Mouse (Mus musculus): ENCODE data around the gene Bckdk.
"Not testable (repeated sequence)": the region's sequence is repeated elsewhere in the genome, so short reads cannot be mapped to it uniquely, and the experiment has no call there.

Bckdk gene

DNA sequence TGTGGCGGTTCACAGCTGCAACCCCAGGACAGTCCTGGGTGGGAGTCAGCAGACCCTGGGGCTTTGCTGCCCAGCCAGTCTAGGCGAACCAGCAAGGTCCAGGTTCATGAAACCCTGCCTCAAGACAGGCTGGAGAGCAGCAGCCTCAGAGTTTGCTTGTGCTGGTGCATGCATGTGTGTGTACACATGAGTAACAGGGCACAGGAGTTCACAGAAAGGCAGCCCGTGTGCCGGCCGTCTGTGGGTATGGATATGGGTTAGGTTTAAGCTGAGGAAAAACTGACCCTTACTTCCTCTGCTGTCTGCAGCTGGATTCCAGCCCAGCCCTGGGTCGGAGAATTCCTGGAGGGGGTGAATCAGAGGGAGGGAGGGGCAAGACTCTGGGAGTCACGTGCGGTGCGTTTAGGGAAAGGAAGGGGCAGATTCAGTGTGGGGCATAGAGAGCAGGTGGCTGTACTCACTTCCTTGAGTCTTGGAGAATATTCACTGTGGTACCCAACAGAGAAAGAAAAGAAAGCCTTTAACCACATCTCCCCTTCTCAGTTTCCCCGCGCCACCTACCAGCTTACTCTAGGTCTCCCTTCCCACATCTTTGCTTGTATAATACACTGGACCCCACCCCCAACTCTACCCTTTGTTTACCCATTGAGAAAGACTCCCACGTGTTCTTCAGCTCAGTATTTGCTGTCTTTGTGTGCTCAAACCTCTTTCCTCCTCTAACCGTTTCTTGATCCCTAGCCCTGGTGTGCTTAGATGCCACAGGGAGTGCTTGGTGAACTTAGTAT is 27.7 kb downstream of the Bckdk start:
- DNase-seq (ENCODE audit: low spot score) = peak; percentile 28

GRCm38 (mm10) chr7:127932273-127933031 is 28.6 kb downstream of the Bckdk start:
- no peak for DNase-seq (ENCODE audit: low spot score)

DNA sequence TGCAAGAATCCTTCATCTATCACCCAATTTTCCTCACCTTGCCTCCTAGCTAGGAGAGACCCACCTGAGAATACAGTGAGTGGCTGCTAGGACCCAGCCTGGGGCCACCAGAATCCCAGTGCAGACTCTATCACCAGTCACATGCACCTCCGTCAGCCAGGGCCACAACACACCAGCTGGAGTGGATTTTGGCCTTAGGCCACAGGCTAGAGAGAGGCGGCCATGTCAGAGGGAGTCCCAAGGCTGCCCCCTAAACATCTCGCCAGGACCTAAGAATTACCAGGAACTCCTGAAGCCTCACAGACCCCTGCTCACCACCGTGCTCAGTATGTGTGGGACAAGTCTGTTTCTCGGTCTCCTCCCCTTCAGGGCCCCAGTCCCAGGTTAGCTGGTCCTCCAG is 30.2 kb downstream of the Bckdk start:
- no peak for DNase-seq (ENCODE audit: low spot score)

- DNase-seq (ENCODE audit: low spot score) = peak; percentile 94
Measured at GRCm38 (mm10) chr7:127935028-127935722, 31.3 kb downstream of the Bckdk start.

- no peak for DNase-seq (ENCODE audit: low spot score)
Measured at GRCm38 (mm10) chr7:127935748-127936159, 31.9 kb downstream of the Bckdk start.

GRCm38 (mm10) chr7:127936216-127936884 is 32.5 kb downstream of the Bckdk start:
- no peak for DNase-seq (ENCODE audit: low spot score)

- not testable (repeated sequence) for DNase-seq (ENCODE audit: low spot score)
Measured at GRCm38 (mm10) chr7:127942097-127942496, 38.2 kb downstream of the Bckdk start.

- no peak for DNase-seq (ENCODE audit: low spot score)
Measured at GRCm38 (mm10) chr7:127944614-127945013, 40.7 kb downstream of the Bckdk start.

- DNase-seq (ENCODE audit: low spot score) = no peak
Measured at GRCm38 (mm10) chr7:127946470-127947023, 42.7 kb downstream of the Bckdk start, which contains the start of gene Prss36. Prss36 (minus strand) TSS chr7:127946725.

GRCm38 (mm10) chr7:127952864-127953581 is 49.1 kb downstream of the Bckdk start:
- DNase-seq (ENCODE audit: low spot score) = no peak

DNA sequence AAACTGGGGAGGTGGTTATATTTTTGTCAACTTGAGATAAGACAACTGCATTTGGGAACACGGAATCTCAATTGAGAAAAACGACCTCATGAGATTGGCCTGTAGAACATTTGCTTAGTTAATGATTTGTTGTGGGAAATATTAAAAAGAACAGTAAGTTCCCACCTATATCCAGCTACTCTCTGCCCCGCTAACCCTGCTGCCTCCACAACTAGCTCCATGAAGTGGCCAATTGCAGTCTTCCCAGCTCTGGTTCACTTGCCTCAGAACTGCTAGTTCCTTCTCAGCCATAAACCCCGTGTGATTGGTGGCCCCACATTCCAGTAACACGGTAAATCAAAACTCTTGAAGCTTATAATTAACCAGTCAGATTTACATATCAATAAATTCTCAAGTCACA is 55.5 kb downstream of the Bckdk start:
- DNase-seq (ENCODE audit: low spot score) = no peak

Measured in ovary, adult 18-20 months (tissue).